Mouse (Mus musculus): ENCODE results near the gene Rpl22.

The Rpl22 gene

DNA sequence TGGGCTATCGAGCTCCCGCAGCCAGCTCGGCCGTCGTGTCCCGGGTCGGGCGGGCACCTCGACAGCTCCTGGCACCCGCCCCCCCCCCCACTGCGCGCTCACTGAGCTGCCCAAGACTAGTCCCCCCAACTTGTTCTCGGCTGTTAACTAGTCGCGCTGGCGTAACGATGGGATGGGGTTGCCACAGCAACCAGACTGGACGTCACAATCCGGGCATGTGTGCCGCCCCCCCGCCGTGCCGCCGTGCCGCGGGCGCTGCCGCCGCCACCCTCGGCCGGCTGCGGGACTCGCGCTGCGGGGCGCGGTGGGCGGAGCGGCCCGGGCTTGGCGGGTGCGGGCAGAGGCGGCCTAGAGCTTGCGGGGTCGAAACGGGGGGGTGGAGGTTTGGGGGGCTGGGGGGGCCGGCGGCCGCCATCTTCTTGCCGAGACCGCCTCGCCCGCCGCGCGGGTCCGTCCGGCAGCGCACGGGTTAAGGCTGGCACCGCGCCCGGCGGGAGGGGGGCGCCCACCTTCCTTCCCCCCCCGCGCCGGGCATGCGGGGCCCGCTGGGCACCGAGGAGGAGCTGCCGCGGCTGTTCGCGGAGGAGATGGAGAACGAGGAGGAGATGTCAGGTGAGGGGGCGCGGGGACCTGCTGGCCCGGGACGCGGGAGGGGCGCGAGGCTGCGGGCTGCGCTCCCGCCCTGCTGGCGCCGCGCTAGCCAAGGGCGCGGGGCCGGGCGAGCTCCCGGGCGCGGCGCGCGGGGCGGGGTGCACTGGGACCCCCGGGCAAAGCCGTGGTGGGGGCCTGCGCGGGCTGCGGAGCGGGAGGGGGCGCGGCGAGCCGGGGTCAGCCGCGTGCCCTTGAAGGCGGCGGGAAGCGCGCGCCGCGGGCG, 13.1 kb downstream of the Rpl22 start, which contains the start of gene Chd5:
Gene Chd5, plus strand, starts transcription at position 233 of the 874 bp plus-strand sequence.
- under 1% methylated on average over 83 of the region's 120 CpGs for WGBS

DNA sequence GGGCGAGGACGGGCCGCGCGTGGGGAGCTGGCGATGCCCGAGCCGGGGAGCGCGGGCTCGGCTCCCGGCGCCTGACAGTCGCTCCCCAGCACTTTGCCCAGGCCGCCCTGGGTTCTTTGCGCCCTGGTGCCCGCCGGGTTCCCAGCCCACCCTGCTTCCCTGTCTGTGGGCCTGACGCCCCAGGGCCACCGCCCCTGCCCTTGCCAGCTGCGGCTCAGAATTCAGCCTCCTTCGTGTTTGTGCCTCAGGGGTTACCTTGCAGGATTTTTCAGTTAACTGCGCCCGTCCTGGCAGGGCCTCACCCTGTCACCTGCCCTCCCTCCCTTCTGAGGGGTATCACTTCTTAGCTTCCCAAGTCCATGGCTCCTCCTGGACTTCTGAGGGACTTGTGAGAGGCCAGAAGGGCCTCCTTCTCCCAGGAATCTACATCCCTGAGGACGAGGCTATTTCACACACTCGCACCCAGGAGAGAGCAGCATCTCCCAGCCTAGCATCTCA, 13.8 kb downstream of the Rpl22 start:
- 3% methylated on average over 26 of the region's 26 CpGs for WGBS

DNA sequence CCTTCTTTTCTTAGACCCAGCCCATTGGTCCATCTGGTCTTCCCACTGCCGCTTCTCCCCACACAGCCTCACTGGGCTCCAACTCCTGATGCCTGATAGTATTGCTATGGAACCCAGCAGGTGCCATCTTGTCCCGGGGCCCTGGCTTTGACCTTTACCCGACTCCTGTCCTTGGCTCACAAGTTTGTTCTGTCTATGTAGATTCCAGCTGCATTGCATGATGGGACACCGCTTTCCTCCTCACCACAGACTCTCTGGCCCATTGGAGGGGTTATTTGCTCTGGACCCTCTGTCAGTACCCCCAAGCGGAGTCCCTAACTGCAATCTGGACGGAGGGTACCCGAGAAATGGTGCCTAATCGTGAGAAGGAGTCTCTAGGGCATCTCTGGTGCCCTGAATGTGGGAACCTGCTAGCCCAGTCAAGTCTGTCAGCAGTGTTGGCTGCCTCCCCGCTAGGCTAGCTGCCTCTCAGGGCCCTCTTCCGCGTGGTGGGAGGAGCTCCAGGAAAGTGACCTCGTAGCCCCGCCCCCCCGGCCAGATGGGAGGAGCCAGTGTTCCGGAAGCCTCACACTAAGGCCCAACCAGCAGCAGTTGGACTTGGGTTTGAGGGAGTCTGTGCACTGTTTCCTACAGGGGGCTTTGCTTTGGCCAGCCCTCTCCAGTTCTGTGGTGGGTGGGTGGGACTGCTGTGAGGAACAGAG, 15.2 kb downstream of the Rpl22 start:
- 39% methylated on average over 15 of the region's 15 CpGs for WGBS

DNA sequence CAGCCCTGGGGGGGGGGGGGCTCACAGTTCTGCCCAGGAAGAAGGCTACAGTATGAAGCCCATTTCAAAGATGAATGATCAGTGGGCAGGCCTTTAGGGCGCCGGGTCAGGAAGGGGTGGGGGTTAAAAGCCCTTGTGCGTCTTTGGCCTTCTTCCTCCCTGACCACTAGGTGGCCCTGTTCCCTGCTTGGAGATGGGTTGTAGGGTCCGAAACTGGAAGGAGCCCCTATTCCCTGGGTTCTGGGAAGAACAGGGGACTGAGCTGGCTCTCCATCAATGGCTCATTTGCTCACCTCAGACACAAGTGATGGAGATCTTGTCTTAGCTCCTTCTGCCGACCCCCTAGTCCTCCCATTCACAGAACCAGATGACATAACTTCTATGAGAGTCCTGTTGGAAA, 17.8 kb downstream of the Rpl22 start:
- 8% methylated on average over 5 of the region's 5 CpGs for WGBS

DNA sequence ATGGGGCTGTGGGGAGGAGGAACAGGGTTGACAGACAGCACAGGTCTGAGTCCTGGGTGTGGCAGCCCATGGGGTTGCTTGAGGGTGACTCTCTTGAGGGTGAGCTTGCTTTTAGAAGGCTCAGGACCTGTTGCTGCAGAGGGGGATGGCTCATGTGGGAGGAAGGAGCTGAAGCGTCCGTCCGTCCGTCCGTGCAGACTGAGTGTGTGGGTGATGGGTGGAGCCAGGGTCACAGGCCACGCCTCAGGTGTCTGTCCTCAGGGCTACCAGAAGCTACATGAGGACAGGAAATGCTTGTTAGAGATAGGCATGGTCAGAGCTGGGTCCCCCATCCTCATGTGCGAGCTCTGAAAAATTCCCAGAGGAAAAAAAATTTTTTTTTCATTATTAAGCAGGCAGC, 19.1 kb downstream of the Rpl22 start:
- 40% methylated on average over 7 of the region's 7 CpGs for WGBS

DNA sequence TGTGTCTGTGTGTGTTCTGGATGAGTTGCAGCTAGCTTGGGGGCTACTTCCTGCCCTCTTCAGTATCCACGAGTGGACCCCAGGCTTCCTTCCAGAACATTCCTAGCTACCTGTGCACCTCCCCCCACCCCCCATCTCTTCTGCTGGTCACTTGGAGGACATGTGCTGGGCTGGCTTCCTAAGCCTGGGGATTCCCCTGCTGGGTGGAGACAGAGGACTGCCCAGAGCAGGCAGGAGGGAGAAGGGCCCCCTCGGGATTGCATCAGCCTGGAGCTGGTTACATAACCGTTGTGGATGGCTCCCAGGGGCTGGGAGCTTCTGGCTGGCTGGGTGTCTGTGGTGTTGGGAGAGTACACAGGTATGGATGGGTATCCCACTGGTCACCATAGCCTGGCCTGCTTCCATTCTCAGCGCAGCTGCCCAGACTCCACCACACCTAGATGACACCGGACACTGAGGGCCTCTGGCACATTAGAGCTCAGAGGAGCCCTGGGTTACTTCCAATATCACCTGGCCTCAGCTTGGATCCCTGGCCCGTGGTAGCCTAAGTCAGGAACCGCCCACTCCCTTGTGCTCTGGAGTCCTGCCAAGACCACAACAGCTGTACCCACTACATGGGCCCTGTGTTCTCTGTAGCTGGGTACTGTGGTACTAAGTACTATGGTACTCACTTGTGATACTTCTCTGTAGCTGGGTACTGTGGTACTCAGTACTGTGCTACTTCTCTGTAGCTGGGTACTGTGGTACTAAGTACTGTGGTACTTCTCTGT, 19.8 kb downstream of the Rpl22 start:
- WGBS, result 29% methylated on average over 7 of the region's 7 CpGs

DNA sequence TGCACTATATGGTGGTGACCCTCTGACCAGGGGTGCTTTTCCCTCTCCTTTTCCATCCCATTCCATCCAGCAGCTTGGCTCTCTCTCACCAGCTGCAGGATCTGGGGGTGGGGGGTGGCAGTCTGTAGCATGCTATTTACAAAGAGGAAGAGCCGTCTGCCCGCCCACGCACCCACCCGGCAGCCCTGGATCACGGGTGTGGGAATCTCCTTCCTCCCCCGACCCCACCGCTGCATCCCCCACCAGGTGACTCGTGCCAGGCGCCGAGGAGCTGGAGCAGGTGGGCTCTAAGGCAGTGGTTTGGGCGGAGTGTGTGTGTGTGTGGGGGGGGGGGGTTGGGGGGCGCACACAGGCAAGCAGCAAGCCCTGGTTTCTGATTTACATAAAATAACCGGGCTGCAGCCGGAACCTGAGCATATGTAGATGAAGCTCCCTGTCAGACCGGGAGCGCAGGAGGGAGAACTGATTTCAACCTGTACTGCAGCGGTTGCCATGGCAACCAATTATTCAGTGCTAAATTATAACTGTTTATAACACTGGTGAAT, 24.4 kb downstream of the Rpl22 start:
- WGBS, result 7% methylated on average over 17 of the region's 17 CpGs

DNA sequence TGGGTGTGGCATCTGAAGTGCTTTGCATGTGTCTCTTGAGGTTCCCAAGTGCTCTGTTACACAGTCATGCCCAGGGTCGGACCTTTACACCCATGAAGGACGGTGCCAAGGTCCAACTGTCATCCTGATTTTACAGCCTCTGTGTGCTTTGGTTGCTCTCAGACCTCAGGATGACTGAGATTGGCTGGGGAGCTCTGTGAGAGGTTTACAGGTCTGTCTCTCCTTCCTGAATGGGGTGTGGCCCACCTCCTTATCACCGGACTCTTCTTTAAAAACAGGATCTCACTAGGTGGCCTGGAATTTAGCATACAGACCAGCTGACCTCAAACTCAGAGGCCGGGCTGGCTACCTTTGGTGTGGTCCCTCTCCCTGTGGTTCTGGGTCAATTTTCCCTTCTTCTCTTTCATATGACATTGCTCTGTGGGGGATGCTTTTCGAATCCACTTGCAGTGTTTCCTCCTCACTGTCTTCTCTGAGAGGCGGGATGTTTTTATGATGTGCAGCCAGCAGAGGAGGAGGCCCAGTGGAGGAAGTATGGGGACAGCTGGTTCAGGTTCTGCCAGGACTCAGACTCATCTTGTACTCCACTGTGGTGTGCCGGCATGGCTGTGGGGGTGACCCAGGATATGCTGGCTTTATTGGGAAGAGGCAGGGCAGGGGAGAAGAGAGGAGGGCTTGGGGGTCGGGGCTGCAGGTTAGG, 25.3 kb downstream of the Rpl22 start:
- WGBS, result 20% methylated on average over 8 of the region's 8 CpGs

DNA sequence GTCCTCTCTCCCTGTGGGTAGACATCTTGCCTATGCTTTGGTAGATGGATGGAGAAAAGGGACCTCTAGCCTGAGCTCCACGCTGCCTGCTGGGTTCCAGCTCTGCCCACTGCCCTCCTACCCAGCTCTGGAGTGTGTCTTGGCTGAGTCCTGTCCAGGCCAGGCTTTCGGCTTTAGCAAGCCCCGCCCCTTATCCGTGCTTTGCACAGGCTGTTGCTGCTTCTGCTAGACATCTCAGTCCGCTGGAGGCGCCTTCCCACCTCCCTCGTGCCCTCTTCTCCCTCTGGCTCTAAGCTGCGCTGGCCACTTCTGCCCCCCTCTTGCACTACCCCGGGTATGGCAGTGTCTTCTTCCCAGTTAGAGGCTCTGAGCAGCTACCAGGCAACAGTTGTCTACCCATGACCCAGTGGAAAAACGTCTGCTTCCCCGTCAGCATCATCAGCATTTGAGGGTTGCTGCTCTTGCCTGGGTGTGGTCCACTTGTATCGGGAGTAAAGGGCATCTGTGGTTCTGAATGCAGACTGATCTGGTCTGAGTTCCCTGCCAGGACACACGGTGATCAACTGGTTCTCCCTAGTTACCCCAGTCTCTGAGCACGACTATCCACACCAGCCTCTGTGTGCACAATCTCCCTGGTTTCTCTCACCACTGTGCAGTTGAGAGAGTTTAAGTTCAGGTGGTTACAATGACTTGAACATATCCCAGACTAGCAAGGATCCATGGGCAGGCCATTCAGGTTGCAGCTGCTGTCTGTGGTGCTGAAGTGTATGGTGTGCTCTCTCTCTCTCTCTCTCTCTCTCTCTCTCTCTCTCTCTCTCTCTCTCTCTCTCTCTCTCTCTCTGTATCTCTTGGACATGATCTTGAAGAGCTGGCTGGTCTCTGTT, 26.1 kb downstream of the Rpl22 start:
- 9% methylated on average over 14 of the region's 14 CpGs for WGBS

DNA sequence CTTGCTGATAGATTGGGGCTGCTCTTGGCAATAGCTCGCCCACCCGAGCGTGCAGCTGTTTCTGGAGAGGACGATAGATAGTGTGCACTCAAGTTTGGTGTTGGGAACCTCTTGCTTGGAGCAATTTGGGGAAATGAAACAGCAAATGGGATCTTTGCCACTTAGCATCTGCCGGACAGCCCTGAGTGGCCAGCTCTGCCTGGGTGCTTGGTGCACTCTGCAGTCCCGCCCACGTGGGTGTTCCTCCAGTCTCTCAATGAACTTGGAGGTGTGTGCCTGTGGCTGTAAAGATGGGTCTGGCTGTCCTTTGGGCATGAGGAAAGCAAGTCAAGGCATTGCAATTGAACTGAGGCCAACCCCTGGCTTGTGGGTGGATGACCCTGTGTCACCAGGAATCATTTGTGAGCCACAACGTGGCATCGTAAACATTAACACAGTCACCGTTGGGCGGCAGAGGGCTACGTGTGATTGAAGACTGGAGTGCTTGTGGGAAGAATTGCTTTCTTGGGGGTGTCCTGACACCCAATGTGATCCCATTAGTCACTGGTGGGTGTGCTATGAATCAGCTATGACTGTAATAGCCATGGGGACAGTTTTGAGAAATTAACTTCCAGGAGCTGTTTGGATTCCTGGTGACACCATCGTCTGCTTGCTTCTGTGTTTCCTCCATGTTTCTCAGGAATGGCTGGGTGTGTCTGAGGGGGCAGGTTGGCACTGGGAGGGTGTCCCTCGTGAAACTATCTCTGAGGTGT, 28.5 kb downstream of the Rpl22 start:
- WGBS, result 60% methylated on average over 14 of the region's 14 CpGs

DNA sequence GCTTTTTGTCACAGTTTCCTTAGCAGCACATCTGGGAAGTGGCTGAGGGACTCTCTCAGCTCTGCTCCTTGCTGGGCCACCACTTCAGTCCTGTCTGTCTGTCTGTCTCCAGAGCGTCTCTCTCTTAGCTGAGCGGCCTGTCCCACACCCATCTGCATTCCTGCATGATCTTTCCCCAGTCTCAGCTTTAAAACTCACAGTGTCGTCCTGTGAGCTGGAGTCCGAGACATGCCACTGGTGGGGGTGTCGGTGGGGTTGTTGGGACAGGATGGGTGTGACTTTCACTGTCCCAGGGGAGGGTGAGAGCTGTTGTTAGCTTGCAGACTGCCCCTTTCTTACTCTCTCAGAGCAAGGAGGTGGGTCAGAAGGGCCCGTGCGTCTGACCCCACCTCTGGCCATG, 30.1 kb downstream of the Rpl22 start:
- 83% methylated on average over 7 of the region's 7 CpGs for WGBS

DNA sequence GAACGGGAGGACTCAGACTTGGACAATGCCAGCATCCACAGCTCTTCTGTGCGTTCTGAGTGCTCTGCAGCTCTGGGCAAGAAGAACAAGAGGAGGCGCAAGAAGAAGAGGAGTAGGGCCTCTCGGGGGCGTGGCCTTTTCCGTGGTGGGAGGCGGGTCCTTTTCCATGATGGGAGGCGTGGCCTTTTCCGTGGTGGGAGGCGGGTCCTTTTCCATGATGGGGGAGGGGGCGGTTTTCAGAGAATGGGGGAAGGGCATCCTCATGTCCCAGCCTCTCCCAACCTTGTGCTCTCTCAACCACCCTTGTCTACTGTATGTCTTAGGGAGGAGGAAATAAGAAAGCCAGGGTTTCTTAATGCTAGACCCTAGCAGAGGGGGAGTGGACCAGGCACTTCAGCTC, 34.2 kb downstream of the Rpl22 start:
- 20% methylated on average over 11 of the region's 11 CpGs for WGBS

DNA sequence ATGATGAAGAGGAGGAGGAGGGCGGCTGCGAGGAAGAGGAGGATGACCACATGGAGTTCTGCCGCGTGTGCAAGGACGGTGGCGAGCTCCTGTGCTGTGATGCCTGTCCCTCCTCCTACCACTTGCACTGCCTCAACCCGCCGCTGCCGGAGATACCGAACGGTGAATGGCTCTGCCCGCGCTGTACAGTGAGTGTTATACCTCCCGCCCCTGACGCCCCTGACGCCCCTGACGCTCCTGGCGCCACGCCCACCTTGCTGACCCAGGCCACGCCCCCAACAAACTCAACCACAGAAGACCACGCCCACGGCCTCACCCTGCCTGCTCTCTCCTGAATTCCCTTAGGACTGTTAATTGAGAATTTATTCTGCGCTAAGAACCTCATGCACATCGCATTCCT, 35.3 kb downstream of the Rpl22 start:
- WGBS, result 13% methylated on average over 24 of the region's 24 CpGs

DNA sequence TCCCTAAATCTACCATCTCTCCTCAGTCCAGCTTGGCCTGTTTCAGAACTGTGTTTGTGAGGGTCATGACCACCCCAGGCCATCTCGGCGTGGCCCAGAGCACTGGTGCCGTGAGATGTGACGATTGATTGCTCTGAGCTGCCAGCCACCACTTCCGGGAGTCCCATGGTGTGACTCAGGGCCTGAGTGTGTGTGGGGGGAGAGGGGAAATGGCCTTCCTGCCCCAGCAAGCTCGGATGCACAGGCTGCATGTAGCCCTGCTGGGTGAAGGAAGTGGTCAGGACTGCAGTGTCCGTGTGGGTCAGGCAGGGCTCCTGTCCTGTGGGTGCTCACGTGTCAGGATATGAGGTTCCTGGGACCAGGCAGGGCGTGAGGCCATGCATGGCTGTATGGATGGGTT, 36.6 kb downstream of the Rpl22 start:
- 62% methylated on average over 9 of the region's 9 CpGs for WGBS

DNA sequence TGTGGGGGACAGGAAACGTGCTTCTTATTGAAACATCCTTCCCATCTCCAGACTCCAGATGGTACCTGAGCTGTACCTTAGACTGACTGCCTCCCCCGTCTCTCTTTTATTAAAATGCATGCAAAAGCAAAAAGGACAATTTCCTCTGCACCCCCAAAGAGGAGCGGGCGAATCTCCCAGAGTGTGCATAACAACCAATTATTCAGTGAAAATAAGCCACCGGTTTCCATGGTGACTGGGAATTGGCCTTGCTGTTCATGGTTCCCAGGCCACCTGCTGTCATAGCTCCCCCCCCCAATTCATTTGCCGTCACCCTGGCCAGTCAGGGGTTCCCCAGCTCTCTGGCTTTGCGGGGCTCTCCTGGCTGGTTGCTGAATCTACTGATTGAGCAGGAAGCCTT, 39.7 kb downstream of the Rpl22 start:
- 32% methylated on average over 7 of the region's 7 CpGs for WGBS

DNA sequence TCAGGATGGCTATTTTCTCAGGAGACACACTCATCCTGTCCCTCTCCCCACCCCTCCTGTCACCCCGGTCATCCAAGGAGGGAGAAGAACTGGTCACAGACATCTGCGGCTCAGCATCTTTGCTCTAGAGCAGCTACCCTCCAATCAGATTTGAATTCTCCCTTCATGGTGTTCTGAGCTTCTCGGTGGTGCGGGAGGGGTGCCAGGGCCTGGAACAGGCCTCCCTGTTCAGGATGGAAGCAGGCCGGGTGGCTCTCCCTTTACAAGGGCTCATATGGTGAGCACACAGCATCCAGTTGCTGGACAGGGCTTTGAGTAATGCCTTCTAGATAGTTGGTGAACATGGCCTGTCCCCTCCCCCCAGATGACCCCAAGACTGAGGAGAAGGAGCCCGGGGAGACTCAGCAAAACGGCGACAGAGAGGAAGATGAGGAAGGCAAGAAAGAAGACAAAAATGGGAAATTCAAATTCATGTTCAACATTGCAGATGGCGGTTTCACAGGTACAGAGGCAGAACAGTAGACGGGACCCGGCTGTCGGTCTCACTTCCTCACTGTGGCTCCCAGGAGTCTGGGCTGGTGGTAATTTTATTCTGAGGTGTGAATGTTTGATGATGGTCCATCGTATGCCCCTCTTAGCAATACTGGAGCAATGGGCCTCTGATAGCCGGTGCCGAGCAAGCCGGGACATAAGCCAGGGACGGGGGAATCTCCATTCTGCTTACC, 57.1 kb downstream of the Rpl22 start:
- WGBS, result 64% methylated on average over 17 of the region's 17 CpGs

Measured in cerebral cortex, adult 2 months (tissue).